Mouse (Mus musculus) intestine, embryonic 16.5 days (tissue): ENCODE results near the gene Limk2. TPM values are rescaled to one million over a fixed set of nuclear protein-coding genes. Genes with fewer than 3 reads are reported as not detected.

ENCODE experiments used
- ATAC-seq: fragments of 200-750 bp; cut with Nextera tagmentation; 2 replicates; pipeline ENCODE4 v1.8.0; 2017; ENCODE audit warnings: moderate TSS enrichment, moderate library complexity
- H3K27ac ChIP-seq: fragments of 300-500 bp; sonication (generic); 2 replicates; pipeline ENCODE4 v1.5.1; 2014; ENCODE audit warnings: mild to moderate bottlenecking, low read length
- H3K27me3 ChIP-seq: fragments of 300-500 bp; sonication (generic); replicated peaks from 2 replicates; pipeline ENCODE4 v1.6.1; 2014; ENCODE audit warnings: low read length, control low read depth, mixed read lengths; ENCODE audit not compliant: control insufficient read depth, insufficient read depth
- H3K36me3 ChIP-seq: fragments of 300-500 bp; sonication (generic); 2 replicates; pipeline ENCODE4 v1.6.1; 2014; ENCODE audit warnings: low read length, control low read depth; ENCODE audit not compliant: control insufficient read depth, insufficient read depth
- H3K4me1 ChIP-seq: fragments of 300-500 bp; sonication (generic); 2 replicates; pipeline ENCODE4 v1.6.1; 2014; ENCODE audit warnings: low read length, control low read depth, mixed read lengths; ENCODE audit not compliant: control insufficient read depth, insufficient read depth
- H3K4me2 ChIP-seq: fragments of 300-500 bp; sonication (generic); 2 replicates; pipeline ENCODE4 v1.6.1; 2014; ENCODE audit warnings: low read depth, low read length, control low read depth
- H3K4me3 ChIP-seq: fragments of 300-500 bp; sonication (generic); 2 replicates; pipeline ENCODE4 v1.5.1; 2014; ENCODE audit warnings: mild to moderate bottlenecking, low read length
- H3K9ac ChIP-seq: fragments of 300-500 bp; sonication (generic); 2 replicates; pipeline ENCODE4 v1.6.1; 2014; ENCODE audit warnings: low read depth, low read length
- H3K9me3 ChIP-seq: fragments of 300-500 bp; sonication (generic); 2 replicates; pipeline ENCODE4 v1.6.1; 2016; ENCODE audit warnings: low read length, control low read depth; ENCODE audit not compliant: control insufficient read depth
- WGBS: fragments of 180-500 bp; shearing (Covaris S2); extraction: QIAGEN DNeasy Blood & Tissue Kit; methylation state at CpG from one replicate; pipeline ENCODE4 v1.1.7; 2014; 5-methylcytosine and 5-hydroxymethylcytosine counted together
- polyA plus RNA-seq: library from polyadenylated mRNA; unstranded; fragments of >200 nt; fragmentation: Nextera tagmentation; extraction: Ambion mirVana; gene quantifications from 2 replicates; pipeline ENCODE4 v1.2.1, GENCODE M21; 2015

Limk2 gene
- polyA plus RNA-seq, 1 experiment from 2014 or later, result 81.3 TPM

DNA sequence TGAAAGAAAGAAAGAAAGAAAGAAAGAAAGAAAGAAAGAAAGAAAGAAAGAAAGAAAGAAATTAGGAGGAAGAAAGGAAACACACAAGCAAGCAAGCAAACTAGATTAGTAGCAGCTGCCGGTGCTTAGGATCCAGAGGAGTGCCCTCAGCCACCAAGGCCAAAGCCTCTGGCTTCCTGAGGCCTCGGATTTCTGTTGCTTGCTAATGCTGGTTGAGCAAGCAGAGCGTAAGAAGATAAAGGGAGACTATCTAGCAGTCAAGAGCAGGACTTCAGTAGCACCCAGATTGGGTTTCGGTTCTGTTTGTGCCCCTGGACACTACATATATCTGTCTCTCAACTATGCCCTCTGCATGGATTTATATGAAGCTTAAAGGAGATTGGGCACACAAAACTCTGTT is 13.3 kb upstream of the Limk2 start:
- Histone ChIP-seq H3K9me3 (no peaks in the 10 kb centered on the region), H3K4me3 (no peak overlapping the region), H3K4me2 (no peak overlapping the region), H3K27me3 (no peaks in the 10 kb centered on the region), H3K27ac (no peak overlapping the region), H3K4me1 (no peaks in the 10 kb centered on the region), H3K36me3 (peaks cover 9% of the 10 kb centered on the region), H3K9ac (no peak overlapping the region)
- no peak for ATAC-seq
- 81% methylated on average over 4 of the region's 4 CpGs for WGBS

GRCm38 (mm10) chr11:3418741-3419140 is 9.8 kb upstream of the Limk2 start:
- peaks cover 4% of the 10 kb centered on the region for H3K36me3 ChIP-seq
- H3K27me3 ChIP-seq, result no peaks in the 10 kb centered on the region
- H3K4me2 ChIP-seq, result no peak overlapping the region
- ATAC-seq, result no peak
- no peaks in the 10 kb centered on the region for H3K9me3 ChIP-seq
- peak overlapping the region; percentile 35; the same call in 1 of the 2 replicates for H3K27ac ChIP-seq
- no peak overlapping the region for H3K9ac ChIP-seq
- no peaks in the 10 kb centered on the region for H3K4me1 ChIP-seq
- 74% methylated on average over 4 of the region's 4 CpGs for WGBS
- no peak overlapping the region for H3K4me3 ChIP-seq

- ATAC-seq, result peak; percentile 52
- 73% methylated on average over 6 of the region's 6 CpGs for WGBS
- H3K4me3 ChIP-seq, result no peak overlapping the region
- peaks cover 4% of the 10 kb centered on the region for H3K36me3 ChIP-seq
- H3K4me1 ChIP-seq, result no peaks in the 10 kb centered on the region
- no peak overlapping the region for H3K27ac ChIP-seq
- no peaks in the 10 kb centered on the region for H3K27me3 ChIP-seq
- H3K9me3 ChIP-seq, result no peaks in the 10 kb centered on the region
- no peak overlapping the region for H3K9ac ChIP-seq
- no peak overlapping the region for H3K4me2 ChIP-seq
Observed at GRCm38 (mm10) chr11:3417795-3418194, 8.8 kb upstream of the Limk2 start.

- Histone ChIP-seq H3K4me3 (no peak overlapping the region), H3K4me1 (no peaks in the 10 kb centered on the region), H3K9me3 (no peaks in the 10 kb centered on the region), H3K27ac (no peak overlapping the region), H3K27me3 (no peaks in the 10 kb centered on the region), H3K4me2 (no peak overlapping the region), H3K36me3 (peaks cover 4% of the 10 kb centered on the region), H3K9ac (no peak overlapping the region)
- no peak for ATAC-seq
- 88% methylated on average over 3 of the region's 3 CpGs for WGBS
Observed at GRCm38 (mm10) chr11:3416399-3416798, 7.4 kb upstream of the Limk2 start.

GRCm38 (mm10) chr11:3412111-3412510 is 3.1 kb upstream of the Limk2 start:
- no peaks in the 10 kb centered on the region for H3K27me3 ChIP-seq
- H3K9ac ChIP-seq, result no peak overlapping the region
- H3K27ac ChIP-seq, result no peak overlapping the region
- WGBS, result 82% methylated on average over 3 of the region's 3 CpGs
- H3K9me3 ChIP-seq, result no peaks in the 10 kb centered on the region
- H3K36me3 ChIP-seq, result peaks cover 4% of the 10 kb centered on the region
- no peak overlapping the region for H3K4me3 ChIP-seq
- peaks cover 9% of the 10 kb centered on the region for H3K4me1 ChIP-seq
- no peak for ATAC-seq
- H3K4me2 ChIP-seq, result no peak overlapping the region

GRCm38 (mm10) chr11:3408131-3408996 is 625 bp downstream of the Limk2 start:
- H3K36me3 ChIP-seq, result no peaks in the 10 kb centered on the region
- no peak; the same call in 1 of the 2 replicates for ATAC-seq
- no peaks in the 10 kb centered on the region for H3K27me3 ChIP-seq
- no peaks in the 10 kb centered on the region for H3K9me3 ChIP-seq
- WGBS, result 2% methylated on average over 34 of the region's 34 CpGs
- peaks cover 12% of the 10 kb centered on the region for H3K4me1 ChIP-seq
- peak overlapping the region; percentile 83 for H3K4me3 ChIP-seq
- H3K27ac ChIP-seq, result peak overlapping the region; percentile 69
- peak overlapping the region; percentile 79 for H3K9ac ChIP-seq
- H3K4me2 ChIP-seq, result peak overlapping the region; percentile 60

DNA sequence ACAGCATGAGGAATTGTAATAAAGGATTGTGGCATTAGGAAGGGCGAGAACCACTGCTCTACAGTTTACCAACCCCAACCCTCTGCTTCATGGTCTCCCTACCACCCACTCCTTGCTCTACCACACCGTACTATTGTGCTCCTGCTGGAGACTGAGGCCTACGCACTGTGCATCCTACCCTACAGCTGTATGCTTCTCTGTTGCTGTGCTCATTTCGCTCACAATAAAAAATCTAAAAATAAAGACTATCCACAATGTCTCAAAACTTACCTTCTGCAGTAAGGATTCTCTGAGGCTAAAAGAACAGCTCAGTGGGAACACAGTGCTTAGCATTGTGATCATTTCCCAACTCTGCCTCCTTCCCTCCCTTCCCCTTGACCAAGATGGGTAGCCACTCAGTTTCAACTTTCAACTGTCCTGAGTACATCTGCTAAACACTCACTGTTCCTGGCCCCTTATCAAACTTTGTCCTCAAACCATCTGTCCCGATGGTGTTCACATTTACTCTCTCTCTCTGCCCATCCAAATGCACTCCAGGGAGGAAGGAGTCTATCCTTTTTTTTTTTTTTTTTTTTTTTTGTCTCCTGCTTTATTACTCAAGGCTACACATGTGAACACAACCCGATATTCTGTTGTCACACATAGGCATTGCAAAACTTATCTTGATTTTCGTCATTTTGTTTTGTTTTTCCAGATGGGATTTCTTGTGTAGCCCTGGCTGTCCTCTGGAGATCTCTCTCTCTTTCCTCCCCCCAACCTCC is 4.5 kb downstream of the Limk2 start:
- Histone ChIP-seq H3K9me3 (no peaks in the 10 kb centered on the region), H3K4me1 (peaks cover 14% of the 10 kb centered on the region), H3K9ac (no peak overlapping the region), H3K27ac (no peak overlapping the region), H3K4me3 (no peak overlapping the region), H3K27me3 (no peaks in the 10 kb centered on the region), H3K36me3 (no peaks in the 10 kb centered on the region), H3K4me2 (no peak overlapping the region)
- 81% methylated on average over 7 of the region's 7 CpGs for WGBS
- no peak for ATAC-seq

GRCm38 (mm10) chr11:3403024-3403423 is 6.0 kb downstream of the Limk2 start:
- WGBS, result 78% methylated on average over 3 of the region's 3 CpGs
- no peak overlapping the region for H3K4me2 ChIP-seq
- H3K9me3 ChIP-seq, result no peaks in the 10 kb centered on the region
- no peak overlapping the region for H3K9ac ChIP-seq
- H3K4me1 ChIP-seq, result peaks cover 16% of the 10 kb centered on the region
- H3K27me3 ChIP-seq, result no peaks in the 10 kb centered on the region
- no peak overlapping the region for H3K27ac ChIP-seq
- H3K4me3 ChIP-seq, result no peak overlapping the region
- ATAC-seq, result no peak
- H3K36me3 ChIP-seq, result no peaks in the 10 kb centered on the region

- no peaks in the 10 kb centered on the region for H3K27me3 ChIP-seq
- peaks cover 7% of the 10 kb centered on the region for H3K36me3 ChIP-seq
- H3K27ac ChIP-seq, result peak overlapping the region; percentile 70
- no peak overlapping the region for H3K9ac ChIP-seq
- H3K4me2 ChIP-seq, result no peak overlapping the region
- peak; percentile 97 for ATAC-seq
- H3K4me3 ChIP-seq, result no peak overlapping the region
- H3K9me3 ChIP-seq, result no peaks in the 10 kb centered on the region
- 38% methylated on average over 1 of the region's 1 CpGs for WGBS
- H3K4me1 ChIP-seq, result peaks cover 21% of the 10 kb centered on the region
Observed at GRCm38 (mm10) chr11:3398318-3398717, 10.7 kb downstream of the Limk2 start.
